Mouse (Mus musculus) ES-Bruce4 (cell line): ENCODE measurements at regions not wholly inside any gene's neighbourhood (a gene's known extent, or its start where the extent isn't known, plus 50 kb on each side); places are given as distances from the start of the nearest gene placed in this dataset.

Experiments
- H3K27ac ChIP-seq: 2 replicates; pipeline ENCODE4 v1.5.1; 2012; ENCODE audit warnings: low read length, inconsistent platforms; ENCODE audit not compliant: insufficient read depth
- H3K27me3 ChIP-seq: 2 replicates; pipeline ENCODE4 v1.6.1; 2012; ENCODE audit warnings: mild to moderate bottlenecking, low read length, inconsistent platforms; ENCODE audit not compliant: control insufficient read depth, poor library complexity, insufficient read depth, severe bottlenecking
- H3K36me3 ChIP-seq: 2 replicates; pipeline ENCODE4 v1.6.1; 2012; ENCODE audit warnings: inconsistent platforms, mild to moderate bottlenecking, low read length, moderate library complexity; ENCODE audit not compliant: control insufficient read depth, poor library complexity, insufficient read depth, severe bottlenecking
- H3K4me1 ChIP-seq: one replicate; pipeline ENCODE4 v1.8.1; 2011; ENCODE audit warnings: low read length; ENCODE audit not compliant: control insufficient read depth, insufficient read depth
- H3K4me3 ChIP-seq: 2 replicates; pipeline ENCODE4 v1.5.1; 2011; ENCODE audit warnings: low read depth, mild to moderate bottlenecking, low read length
- H3K9ac ChIP-seq: 2 replicates; pipeline ENCODE4 v1.6.1; 2012; ENCODE audit warnings: low read depth, mild to moderate bottlenecking, inconsistent platforms; ENCODE audit not compliant: poor library complexity, severe bottlenecking
- H3K9me3 ChIP-seq: replicated peaks from 2 replicates; pipeline ENCODE4 v1.6.1; 2012; ENCODE audit warnings: mild to moderate bottlenecking, low read length, inconsistent platforms; ENCODE audit not compliant: control insufficient read depth, poor library complexity, insufficient read depth, severe bottlenecking
- CTCF ChIP-seq: IDR thresholded peaks from one replicate; pipeline ENCODE4 v1.8.1; 2011; ENCODE audit warnings: low read depth, low read length
- EP300 ChIP-seq: IDR thresholded peaks from 2 replicates; pipeline ENCODE4 v1.6.1; 2011; ENCODE audit warnings: low read depth, low read length; ENCODE audit not compliant: insufficient read depth
- POLR2A ChIP-seq: IDR thresholded peaks from one replicate; pipeline ENCODE4 v1.8.1; 2011; ENCODE audit warnings: low read length; ENCODE audit not compliant: insufficient read depth

DNA sequence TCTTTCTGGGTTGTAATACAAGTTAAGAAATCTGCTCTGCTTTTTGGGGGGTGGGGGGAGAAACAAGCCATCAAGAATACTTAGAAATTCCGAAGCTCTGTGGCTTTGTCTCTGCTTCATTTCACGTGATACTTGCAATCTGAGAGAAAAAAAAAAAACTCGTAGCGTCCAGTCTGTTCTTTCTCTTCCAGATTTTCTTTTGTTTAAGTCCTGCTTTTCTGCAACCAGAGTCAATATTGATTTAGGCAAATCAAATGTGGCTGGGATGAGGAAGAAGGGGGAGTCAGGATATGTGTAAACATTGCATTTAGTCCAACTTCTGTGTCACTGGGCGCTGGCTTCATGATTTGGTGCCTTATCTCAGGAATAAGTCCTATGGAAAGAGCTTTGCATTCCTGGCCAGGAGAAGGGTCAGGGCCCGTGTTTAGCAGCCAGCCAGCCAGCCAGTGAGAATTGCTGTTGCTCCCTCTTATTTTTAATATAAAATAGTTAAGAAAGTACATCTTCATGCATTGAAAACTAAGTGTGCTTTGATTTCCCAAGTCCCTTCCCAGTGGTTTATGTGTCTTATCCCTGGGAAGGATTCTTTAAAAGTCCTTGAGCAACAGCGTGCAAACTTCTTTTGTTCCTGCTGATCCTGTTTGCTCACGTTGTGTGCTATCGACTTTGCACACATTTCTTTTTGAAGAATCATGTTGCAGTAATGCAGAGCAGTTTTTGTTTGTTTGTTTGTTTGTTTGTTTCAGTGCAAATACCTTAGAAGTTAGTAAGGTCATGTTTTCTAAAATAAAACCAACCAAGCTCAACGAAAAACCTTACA, 272.0 kb downstream of the Gm11146 start:
- TF ChIP-seq POLR2A = no peak
- no peak for TF ChIP-seq EP300
- no peak for TF ChIP-seq CTCF
- no peaks in the 10 kb centered on the region for H3K27me3 ChIP-seq
- no peaks in the 10 kb centered on the region for H3K4me1 ChIP-seq
- H3K4me3 ChIP-seq = no peak overlapping the region
- no peaks in the 10 kb centered on the region for H3K9me3 ChIP-seq
- no peak overlapping the region for H3K27ac ChIP-seq
- no peak overlapping the region for H3K9ac ChIP-seq
- H3K36me3 ChIP-seq = no peaks in the 10 kb centered on the region

DNA sequence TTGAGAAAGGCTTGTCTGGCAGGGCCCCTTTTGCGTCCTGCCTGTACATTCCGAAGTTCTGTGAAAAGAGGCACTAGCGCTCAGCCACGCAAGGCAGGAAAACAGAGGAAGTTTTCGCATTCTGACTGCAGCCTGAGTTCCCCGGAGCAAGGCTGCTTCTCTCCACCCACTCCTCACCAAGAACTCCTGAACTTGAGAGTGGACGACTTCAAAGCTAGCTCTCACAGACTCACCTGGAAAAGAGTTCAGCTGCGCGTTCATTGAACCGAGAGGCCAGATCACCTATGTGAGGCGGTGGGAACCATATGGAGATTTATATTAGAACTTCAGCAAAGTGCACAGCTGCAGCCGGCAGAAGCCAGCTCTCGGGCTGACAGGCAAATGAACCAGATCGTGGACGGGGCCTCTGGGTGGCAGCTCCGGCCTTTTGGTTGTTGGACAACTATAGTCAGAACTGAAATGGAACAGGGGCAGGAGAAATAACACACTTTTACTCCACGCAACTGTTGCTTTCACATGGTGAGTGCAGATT, 272.7 kb downstream of the Gm11146 start:
- no peaks in the 10 kb centered on the region for H3K27me3 ChIP-seq
- TF ChIP-seq CTCF = no peak
- no peak for TF ChIP-seq EP300
- TF ChIP-seq POLR2A = no peak
- no peak overlapping the region for H3K4me3 ChIP-seq
- no peaks in the 10 kb centered on the region for H3K36me3 ChIP-seq
- no peaks in the 10 kb centered on the region for H3K4me1 ChIP-seq
- no peak overlapping the region for H3K9ac ChIP-seq
- no peak overlapping the region for H3K27ac ChIP-seq
- no peaks in the 10 kb centered on the region for H3K9me3 ChIP-seq

DNA sequence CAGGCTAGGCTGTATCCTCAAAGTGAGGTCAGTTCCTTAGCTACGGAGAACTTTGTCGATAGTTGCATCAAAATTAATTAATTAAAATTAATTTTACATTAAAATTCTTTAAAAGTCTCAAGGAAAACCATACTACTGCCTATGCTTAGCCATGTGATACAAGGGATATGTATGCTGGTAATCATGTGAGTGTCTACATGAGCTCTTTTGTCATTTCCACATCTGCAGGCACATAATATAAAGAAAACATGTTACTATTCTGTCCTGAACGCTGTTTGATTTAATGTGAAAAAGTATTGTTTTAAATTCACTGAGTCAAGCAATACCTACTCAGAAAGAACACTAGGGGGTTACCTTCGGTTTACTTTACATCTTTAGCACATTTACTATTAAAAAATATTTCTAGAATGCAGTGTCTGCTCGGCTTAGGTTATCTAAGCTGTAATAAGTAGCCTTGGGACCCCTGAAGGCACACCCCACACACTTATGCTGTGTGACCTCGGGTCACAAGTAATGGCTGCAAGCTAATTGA, 273.2 kb downstream of the Gm11146 start:
- no peaks in the 10 kb centered on the region for H3K4me1 ChIP-seq
- TF ChIP-seq EP300 (no peak), POLR2A (no peak), CTCF (no peak)
- no peak overlapping the region for H3K9ac ChIP-seq
- H3K4me3 ChIP-seq = no peak overlapping the region
- no peaks in the 10 kb centered on the region for H3K9me3 ChIP-seq
- H3K36me3 ChIP-seq = no peaks in the 10 kb centered on the region
- H3K27me3 ChIP-seq = no peaks in the 10 kb centered on the region
- no peak overlapping the region for H3K27ac ChIP-seq

DNA sequence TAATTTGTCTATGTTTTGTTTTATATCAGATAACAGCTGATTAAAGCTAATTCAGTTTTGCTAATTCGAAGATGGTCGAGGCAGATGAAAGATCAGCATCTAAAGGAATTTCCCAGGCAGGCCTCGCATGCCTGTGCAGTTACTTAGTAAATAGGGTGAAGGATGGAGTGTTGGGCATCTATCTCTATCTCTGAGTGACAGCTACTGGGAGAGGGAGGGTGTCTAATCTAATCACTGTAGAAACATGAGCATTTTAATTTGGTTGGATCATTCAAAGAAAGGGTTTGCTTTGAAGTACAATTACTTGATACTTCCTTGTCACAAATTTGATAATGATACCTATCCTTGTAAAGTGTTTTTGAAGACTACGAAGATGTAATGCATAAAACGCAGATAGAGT, 273.8 kb downstream of the Gm11146 start:
- no peak overlapping the region for H3K9ac ChIP-seq
- TF ChIP-seq CTCF = no peak
- no peak for TF ChIP-seq EP300
- TF ChIP-seq POLR2A = no peak
- H3K9me3 ChIP-seq = no peaks in the 10 kb centered on the region
- H3K27ac ChIP-seq = no peak overlapping the region
- H3K36me3 ChIP-seq = no peaks in the 10 kb centered on the region
- H3K4me3 ChIP-seq = no peak overlapping the region
- no peaks in the 10 kb centered on the region for H3K27me3 ChIP-seq
- no peaks in the 10 kb centered on the region for H3K4me1 ChIP-seq

DNA sequence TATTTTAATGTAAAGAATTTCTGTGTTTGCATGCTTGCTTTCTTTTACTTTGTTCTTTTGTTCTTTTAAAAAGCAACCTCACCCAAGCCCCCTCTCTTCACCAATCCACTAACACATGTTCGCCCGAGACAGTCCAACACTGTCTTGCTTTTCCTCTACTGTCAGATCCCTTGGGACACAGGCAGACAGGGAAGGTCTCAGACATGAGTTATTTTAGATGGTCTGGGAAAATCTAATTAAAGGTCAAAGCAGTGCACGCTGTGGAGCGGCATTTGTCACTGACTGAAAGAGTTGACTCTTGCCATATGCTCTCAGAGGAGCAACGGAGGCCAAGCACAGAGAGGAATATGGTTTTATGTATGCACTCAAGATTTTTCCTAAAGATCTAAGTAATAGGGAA, 279.6 kb downstream of the Gm11146 start:
- TF ChIP-seq EP300 = no peak
- TF ChIP-seq CTCF = no peak
- TF ChIP-seq POLR2A = no peak
- H3K4me1 ChIP-seq = no peaks in the 10 kb centered on the region
- no peak overlapping the region for H3K9ac ChIP-seq
- no peak overlapping the region for H3K4me3 ChIP-seq
- no peaks in the 10 kb centered on the region for H3K27me3 ChIP-seq
- no peak overlapping the region for H3K27ac ChIP-seq
- H3K9me3 ChIP-seq = no peaks in the 10 kb centered on the region
- no peaks in the 10 kb centered on the region for H3K36me3 ChIP-seq

- no peak overlapping the region for H3K27ac ChIP-seq
- TF ChIP-seq POLR2A (no peak), CTCF (no peak)
- no peaks in the 10 kb centered on the region for H3K27me3 ChIP-seq
- no peak overlapping the region for H3K9ac ChIP-seq
- H3K36me3 ChIP-seq = no peaks in the 10 kb centered on the region
- H3K4me1 ChIP-seq = no peaks in the 10 kb centered on the region
- H3K4me3 ChIP-seq = no peak overlapping the region
- no peaks in the 10 kb centered on the region for H3K9me3 ChIP-seq
Measured at GRCm38 (mm10) chr16:77318150-77318549, 283.7 kb downstream of the Gm11146 start.
